Mouse (Mus musculus) liver, embryonic 11.5 days (tissue): ENCODE measurements at regions not wholly inside any gene's neighbourhood (a gene's known extent, or its start where the extent isn't known, plus 50 kb on each side); places are given as distances from the start of the nearest gene placed in this dataset.

ENCODE experiments used
- ATAC-seq: fragments of 200-750 bp; cut with Nextera tagmentation; replicated peaks from 2 replicates; pipeline ENCODE4 v1.8.0; 2017; ENCODE audit warnings: moderate number of reproducible peaks, mild to moderate bottlenecking, moderate TSS enrichment, moderate library complexity; ENCODE audit not compliant: low FRiP score
- DNase-seq: peaks from one replicate; pipeline ENCODE4 v3.0.0-alpha.2; 2017; ENCODE audit warnings: low spot score
- H3K27ac ChIP-seq: fragments of 300-500 bp; sonication (generic); 2 replicates; pipeline ENCODE4 v1.5.1; 2014; ENCODE audit warnings: mild to moderate bottlenecking, low read depth, low read length, control low read depth
- H3K27me3 ChIP-seq: fragments of 300-500 bp; sonication (generic); replicated peaks from 2 replicates; pipeline ENCODE4 v1.6.1; 2014; ENCODE audit warnings: low read length, mixed read lengths; ENCODE audit not compliant: control insufficient read depth, insufficient read depth
- H3K36me3 ChIP-seq: fragments of 300-500 bp; sonication (generic); 2 replicates; pipeline ENCODE4 v1.6.1; 2014; ENCODE audit warnings: mild to moderate bottlenecking, low read length, moderate library complexity, mixed read lengths; ENCODE audit not compliant: control insufficient read depth, insufficient read depth
- H3K4me1 ChIP-seq: fragments of 300-500 bp; sonication (generic); replicated peaks from 2 replicates; pipeline ENCODE4 v1.6.1; 2014; ENCODE audit warnings: low read length, mixed read lengths; ENCODE audit not compliant: control insufficient read depth, insufficient read depth
- H3K4me2 ChIP-seq: fragments of 300-500 bp; sonication (generic); 2 replicates; pipeline ENCODE4 v1.6.1; 2014; ENCODE audit warnings: mild to moderate bottlenecking, control low read depth, moderate library complexity
- H3K4me3 ChIP-seq: fragments of 300-500 bp; sonication (generic); 2 replicates; pipeline ENCODE4 v1.5.1; 2014; ENCODE audit warnings: low read depth, low read length, control low read depth
- H3K9ac ChIP-seq: fragments of 300-500 bp; sonication (generic); 2 replicates; pipeline ENCODE4 v1.6.1; 2014; ENCODE audit warnings: low read depth, low read length, control low read depth
- H3K9me3 ChIP-seq: fragments of 300-500 bp; sonication (generic); 2 replicates; pipeline ENCODE4 v1.6.1; 2016; ENCODE audit warnings: low read length, inconsistent platforms, mixed read lengths; ENCODE audit not compliant: control insufficient read depth
- WGBS: fragments of 180-500 bp; shearing (Covaris S2); extraction: QIAGEN DNeasy Blood & Tissue Kit; methylation state at CpG from one replicate; pipeline ENCODE4 v1.1.7; 2014; 5-methylcytosine and 5-hydroxymethylcytosine counted together

DNA sequence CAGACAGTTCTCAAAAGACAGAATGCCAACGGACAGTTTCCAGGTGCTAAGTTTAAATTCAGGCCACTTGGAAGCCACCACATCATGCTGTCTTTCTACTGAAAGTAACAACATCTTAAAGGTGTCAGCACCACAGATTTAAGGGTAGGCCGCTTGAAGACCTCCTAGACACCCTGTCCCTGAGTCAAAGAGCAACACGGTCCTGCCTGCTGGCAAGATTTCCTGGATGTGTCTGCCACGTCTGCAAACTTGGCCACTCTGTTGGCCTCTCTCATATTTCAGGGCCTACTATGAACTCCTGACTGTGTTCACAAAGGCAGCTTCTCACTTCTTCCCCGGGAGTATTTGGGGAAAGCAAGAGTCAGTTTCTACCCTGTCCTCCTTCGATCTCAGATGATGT, 194.7 kb upstream of the Esrrg start:
- Histone ChIP-seq H3K36me3 (no peaks in the 10 kb centered on the region), H3K9ac (no peak overlapping the region), H3K4me3 (no peak overlapping the region), H3K4me1 (no peaks in the 10 kb centered on the region), H3K27me3 (no peaks in the 10 kb centered on the region), H3K27ac (no peak overlapping the region), H3K4me2 (no peak overlapping the region), H3K9me3 (no peaks in the 10 kb centered on the region)
- ATAC-seq (no peak), DNase-seq (no peak)
- 81% methylated on average over 6 of the region's 6 CpGs for WGBS

DNA sequence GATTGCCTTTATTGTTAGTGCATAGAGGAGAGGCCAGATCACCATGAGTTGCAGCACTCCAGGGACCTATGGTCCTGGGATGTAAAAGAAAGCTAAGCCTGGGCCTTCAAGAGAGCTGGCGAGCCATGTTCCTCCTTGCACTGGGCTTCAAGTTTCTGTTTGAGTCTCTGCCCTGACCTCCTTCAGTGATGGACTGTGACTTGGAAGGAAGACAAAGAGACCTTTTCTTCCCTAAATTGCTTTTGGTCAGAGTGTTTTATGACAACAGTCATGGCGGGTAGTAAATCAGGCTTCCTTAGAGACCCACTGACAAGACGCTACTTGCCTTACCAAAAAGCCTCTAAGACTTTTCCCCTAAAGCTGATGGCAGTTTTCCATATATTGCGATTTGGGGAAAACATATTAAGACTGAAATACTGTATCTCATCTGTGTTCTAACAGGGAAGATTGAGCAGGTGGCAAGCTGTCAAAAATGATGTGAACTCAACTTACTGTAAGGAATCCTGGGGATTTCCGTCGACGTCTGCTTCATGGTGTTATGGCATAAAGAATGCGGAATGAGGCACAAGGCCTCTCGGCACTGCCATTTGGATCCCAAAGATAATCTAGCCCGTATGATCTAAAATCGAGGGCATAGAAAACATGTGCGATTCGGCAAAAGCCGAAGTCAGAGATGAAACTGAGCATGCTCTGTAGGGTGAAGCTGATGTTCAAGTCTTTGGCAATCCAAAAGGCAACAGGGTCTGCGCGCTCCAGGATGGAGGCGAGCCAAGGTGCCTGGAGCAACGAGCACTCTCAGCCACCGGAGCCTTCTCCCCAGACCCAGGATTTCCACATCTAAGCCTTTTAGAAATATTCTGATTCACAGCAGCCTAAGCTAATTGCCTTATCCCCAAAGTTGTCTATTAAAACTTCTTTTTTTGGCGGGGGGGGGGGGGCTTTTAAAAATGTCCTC, 190.1 kb upstream of the Esrrg start:
- WGBS, result 89% methylated on average over 20 of the region's 20 CpGs

GRCm38 (mm10) chr1:187428536-187429215, 179.9 kb upstream of the Esrrg start:
- H3K4me3 ChIP-seq, result no peak overlapping the region
- no peak for DNase-seq
- H3K27ac ChIP-seq, result no peak overlapping the region
- 73% methylated on average over 9 of the region's 9 CpGs for WGBS
- no peak overlapping the region for H3K9ac ChIP-seq
- no peaks in the 10 kb centered on the region for H3K4me1 ChIP-seq
- no peaks in the 10 kb centered on the region for H3K27me3 ChIP-seq
- no peak overlapping the region for H3K4me2 ChIP-seq
- ATAC-seq, result no peak
- H3K36me3 ChIP-seq, result no peaks in the 10 kb centered on the region
- no peaks in the 10 kb centered on the region for H3K9me3 ChIP-seq

More for the DNA sequence above, 190.1 kb upstream of the Esrrg start:
- Histone ChIP-seq H3K4me3 (no peak overlapping the region), H3K9ac (no peak overlapping the region), H3K4me1 (no peaks in the 10 kb centered on the region), H3K27ac (no peak overlapping the region), H3K27me3 (no peaks in the 10 kb centered on the region), H3K4me2 (no peak overlapping the region), H3K36me3 (no peaks in the 10 kb centered on the region), H3K9me3 (no peaks in the 10 kb centered on the region)
- no peak for DNase-seq
- ATAC-seq, result no peak

DNA sequence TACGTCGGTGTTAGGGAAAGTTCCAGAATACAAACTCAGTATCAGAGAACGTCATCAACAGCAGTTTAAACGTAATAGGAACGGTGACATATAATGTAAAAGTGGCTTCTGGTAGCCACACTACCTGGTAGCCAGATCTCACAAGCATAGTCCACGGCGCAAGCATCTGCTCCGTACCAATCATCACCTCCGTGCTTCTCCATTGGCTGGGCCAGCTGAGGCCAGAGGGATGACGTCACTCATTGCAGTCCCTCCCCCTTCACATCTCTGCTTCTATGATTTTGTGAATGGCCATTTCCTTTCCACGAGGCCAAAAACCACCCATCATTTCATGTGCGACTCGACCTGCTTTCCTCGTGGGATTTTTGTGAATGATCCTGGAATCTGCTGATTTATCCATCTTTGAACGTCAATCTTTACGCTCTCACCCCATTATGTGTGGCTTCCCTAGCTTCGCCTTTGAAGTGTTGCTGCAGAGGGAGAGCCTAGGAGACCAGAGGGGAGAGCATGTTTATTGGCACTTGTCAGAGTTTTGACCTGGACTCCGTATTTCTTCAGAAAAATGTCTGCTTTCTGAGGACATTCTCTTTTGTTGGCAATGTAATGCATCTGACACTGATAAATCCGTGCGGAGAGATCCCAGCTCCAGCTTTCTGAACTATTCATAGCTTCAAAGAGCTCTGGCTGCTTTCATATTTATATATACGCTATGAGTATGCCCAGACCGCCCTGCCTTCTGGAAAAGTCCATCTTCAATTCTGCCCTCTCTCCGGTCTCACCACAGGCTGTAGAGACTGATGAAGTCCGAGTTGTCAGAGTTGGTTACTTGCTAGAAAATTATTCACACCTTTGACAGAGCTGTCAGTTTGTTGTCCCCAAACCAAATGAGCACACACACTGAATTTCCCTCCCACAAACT, 174.6 kb upstream of the Esrrg start:
- no peak for ATAC-seq
- 79% methylated on average over 24 of the region's 24 CpGs for WGBS
- H3K9ac ChIP-seq, result no peak overlapping the region

DNA sequence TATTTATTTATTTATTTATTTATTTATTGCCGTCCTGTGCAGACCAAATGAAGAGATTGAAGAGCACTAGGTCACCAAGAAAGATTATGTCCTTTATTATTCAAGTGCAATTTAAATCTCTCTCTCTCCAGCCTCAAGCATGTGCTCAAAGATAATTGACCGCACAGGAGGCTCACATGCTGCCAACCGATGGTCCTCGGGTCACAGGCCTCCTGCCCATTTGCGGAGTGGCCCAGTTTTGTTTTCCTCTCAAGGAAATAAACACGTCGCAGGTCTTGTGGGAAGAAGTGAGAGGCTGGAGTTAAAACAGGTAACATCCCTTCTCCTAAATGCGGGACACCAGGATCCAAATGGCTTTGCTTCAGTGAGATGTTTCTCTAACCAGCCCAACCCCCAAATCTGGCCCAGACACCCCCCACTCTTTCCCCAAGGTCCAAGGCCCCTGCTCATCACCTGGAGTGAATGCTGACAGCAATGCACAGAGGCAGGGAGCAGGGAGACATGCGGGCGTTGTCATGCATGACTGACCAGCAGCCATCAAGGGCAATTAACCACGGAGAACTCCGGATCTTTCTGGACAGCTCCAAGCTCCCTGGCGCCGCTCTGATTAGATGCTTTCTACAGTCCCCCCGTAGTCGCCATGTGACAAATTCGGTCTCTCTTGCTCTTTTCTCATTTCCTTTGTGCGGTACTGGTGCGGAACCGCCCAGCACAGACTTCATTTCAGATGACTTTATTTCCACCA, 169.2 kb upstream of the Esrrg start:
- Histone ChIP-seq H3K4me1 (no peaks in the 10 kb centered on the region), H3K9ac (no peak overlapping the region), H3K36me3 (no peaks in the 10 kb centered on the region), H3K4me2 (no peak overlapping the region), H3K27me3 (no peaks in the 10 kb centered on the region), H3K4me3 (no peak overlapping the region), H3K27ac (no peak overlapping the region), H3K9me3 (no peaks in the 10 kb centered on the region)
- WGBS, result 85% methylated on average over 20 of the region's 20 CpGs
- ATAC-seq, result no peak
- no peak for DNase-seq

More for the DNA sequence above, 174.6 kb upstream of the Esrrg start:
- Histone ChIP-seq H3K36me3 (no peaks in the 10 kb centered on the region), H3K9me3 (no peaks in the 10 kb centered on the region), H3K27ac (no peak overlapping the region), H3K27me3 (no peaks in the 10 kb centered on the region), H3K4me2 (no peak overlapping the region), H3K4me3 (no peak overlapping the region), H3K4me1 (no peaks in the 10 kb centered on the region)
- DNase-seq, result no peak

DNA sequence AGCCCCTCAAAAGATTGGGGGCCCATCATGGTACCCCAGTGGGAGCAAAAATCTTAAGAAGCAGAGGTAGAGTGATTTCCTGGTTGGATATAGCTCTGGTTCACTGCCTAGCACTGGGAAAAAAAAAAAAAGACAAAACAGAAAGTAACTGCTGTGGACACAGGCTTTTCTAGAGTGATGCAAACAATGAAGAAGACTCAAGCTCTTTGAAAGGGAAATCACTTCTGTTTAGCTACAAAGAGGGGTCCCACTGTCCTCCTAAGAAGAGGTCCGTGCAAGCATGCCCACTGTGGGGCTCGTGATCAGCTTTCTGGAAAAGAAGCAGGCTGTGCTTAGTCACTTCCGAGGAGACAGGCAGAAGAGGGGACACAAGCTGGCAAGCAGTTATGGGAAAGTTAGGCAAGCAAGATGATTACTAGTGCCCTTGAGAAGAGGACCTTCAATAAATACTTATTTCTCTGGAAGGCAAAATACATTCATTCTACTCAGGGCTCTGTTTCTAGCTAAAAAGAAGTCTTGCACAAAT, 166.9 kb upstream of the Esrrg start:
- DNase-seq (no peak), ATAC-seq (no peak)
- H3K4me1 ChIP-seq, result no peaks in the 10 kb centered on the region
- H3K36me3 ChIP-seq, result no peaks in the 10 kb centered on the region
- H3K9ac ChIP-seq, result no peak overlapping the region
- H3K27me3 ChIP-seq, result no peaks in the 10 kb centered on the region
- H3K27ac ChIP-seq, result no peak overlapping the region
- H3K4me2 ChIP-seq, result no peak overlapping the region
- H3K4me3 ChIP-seq, result no peak overlapping the region
- 67% methylated on average over 3 of the region's 3 CpGs for WGBS
- H3K9me3 ChIP-seq, result no peaks in the 10 kb centered on the region

DNA sequence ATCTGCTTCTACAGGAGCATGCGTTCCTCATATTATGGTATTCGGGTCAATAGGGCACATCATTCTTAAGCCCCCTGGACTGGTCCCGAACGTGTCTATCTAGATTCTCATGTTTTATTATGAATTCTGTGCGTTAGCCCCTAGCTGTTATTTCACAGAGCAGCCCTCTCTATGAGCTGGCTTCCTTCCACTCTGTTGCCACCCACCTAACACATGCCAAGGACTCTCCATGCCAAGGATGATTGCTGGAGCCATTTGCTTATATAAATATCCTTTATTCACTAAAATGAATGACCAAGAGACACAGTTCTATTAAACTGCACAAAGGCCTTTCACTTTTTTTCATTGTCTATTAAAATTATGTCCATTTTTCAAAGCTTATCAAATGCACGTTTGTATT, 162.1 kb upstream of the Esrrg start:
- ATAC-seq (no peak), DNase-seq (no peak)
- Histone ChIP-seq H3K9me3 (no peaks in the 10 kb centered on the region), H3K9ac (no peak overlapping the region), H3K4me3 (no peak overlapping the region), H3K27ac (no peak overlapping the region), H3K27me3 (no peaks in the 10 kb centered on the region), H3K4me2 (no peak overlapping the region), H3K36me3 (no peaks in the 10 kb centered on the region), H3K4me1 (no peaks in the 10 kb centered on the region)
- WGBS, result 75% methylated on average over 6 of the region's 6 CpGs

- H3K36me3 ChIP-seq, result no peaks in the 10 kb centered on the region
- H3K9ac ChIP-seq, result no peak overlapping the region
- H3K4me2 ChIP-seq, result no peak overlapping the region
- 16% methylated on average over 6 of the region's 6 CpGs for WGBS
- no peaks in the 10 kb centered on the region for H3K9me3 ChIP-seq
- no peaks in the 10 kb centered on the region for H3K4me1 ChIP-seq
- H3K27me3 ChIP-seq, result no peaks in the 10 kb centered on the region
- no peak overlapping the region for H3K27ac ChIP-seq
- no peak for DNase-seq
- peak; percentile 29; the same call in 1 of the 2 replicates for ATAC-seq
- no peak overlapping the region for H3K4me3 ChIP-seq
Measured at GRCm38 (mm10) chr1:187448173-187448572, 160.4 kb upstream of the Esrrg start.
